In genomic region chr17:21733049-21733448, GRCm38 (mm10) we compare ENCODE assay signal across 8 mouse cellular contexts. TPM values are rescaled to one million over a fixed set of nuclear protein-coding genes. Genes with fewer than 3 reads are reported as not detected.
A peak's percentile ranks its signal among the peaks of the same experiment; 100 is the strongest.
DNase-seq lines count a peak whose midpoint lies in the region; ATAC-seq and TF ChIP-seq lines count a peak whose summit lies in the region.

No protein-coding gene starts in this region.

- peak overlapping the region; percentile 65 for H3K4me2 ChIP-seq in hindbrain, postnatal 0 days (ENCODE audit: low read depth, low read length)
- peak overlapping the region; percentile 46 for H3K4me2 ChIP-seq in midbrain, embryonic 15.5 days

- no peaks in the 10 kb centered on the region for H3K4me1 ChIP-seq in kidney, adult 2 months (ENCODE audit: control insufficient read depth, insufficient read depth, low read length)
- peaks cover 4% of the 10 kb centered on the region for H3K4me1 ChIP-seq in embryonic facial prominence, embryonic 10.5 days
- H3K4me1 ChIP-seq in hindbrain, postnatal 0 days (ENCODE audit: insufficient read depth, low read length), result peaks cover 9% of the 10 kb centered on the region; the same call in 1 of the 2 replicates
- peaks cover 14% of the 10 kb centered on the region for H3K4me1 ChIP-seq in midbrain, embryonic 15.5 days

- no peak for ATAC-seq in hindbrain, postnatal 0 days
- peak; percentile 66 for ATAC-seq in midbrain, embryonic 15.5 days (replicated peaks)
- no peak for ATAC-seq in frontal cortex, adult (ENCODE audit: low TSS enrichment)

- 78% methylated on average over 4 of the region's 4 CpGs for WGBS in kidney, adult 2 months
- 80% methylated on average over 4 of the region's 4 CpGs for WGBS in embryonic facial prominence, embryonic 10.5 days
- 87% methylated on average over 4 of the region's 4 CpGs for WGBS in hindbrain, postnatal 0 days
- WGBS in midbrain, embryonic 15.5 days, result 82% methylated on average over 4 of the region's 4 CpGs

- TF ChIP-seq POLR2A in kidney, adult 2 months (IDR thresholded peaks at IDR 0.05; ENCODE audit: low read depth, low read length), result no peak

- H3K9me3 ChIP-seq in embryonic facial prominence, embryonic 10.5 days, result no peaks in the 10 kb centered on the region
- no peaks in the 10 kb centered on the region for H3K9me3 ChIP-seq in hindbrain, postnatal 0 days (ENCODE audit: low read length)
- no peaks in the 10 kb centered on the region for H3K9me3 ChIP-seq in midbrain, embryonic 15.5 days

- H3K4me3 ChIP-seq in kidney, adult 2 months (ENCODE audit: insufficient read depth, low read depth, low read length), result peak overlapping the region; percentile 100; the same call in 1 of the 2 replicates
- H3K4me3 ChIP-seq in embryonic facial prominence, embryonic 10.5 days, result peak overlapping the region; percentile 76
- peak overlapping the region; percentile 75 for H3K4me3 ChIP-seq in hindbrain, postnatal 0 days (ENCODE audit: low read length)
- peak overlapping the region; percentile 91 for H3K4me3 ChIP-seq in midbrain, embryonic 15.5 days

- no peaks in the 10 kb centered on the region for H3K27me3 ChIP-seq in kidney, adult 2 months (replicated peaks; ENCODE audit: control insufficient read depth, insufficient read depth, low read length)
- H3K27me3 ChIP-seq in embryonic facial prominence, embryonic 10.5 days (replicated peaks; ENCODE audit: low read depth, poor library complexity, severe bottlenecking), result no peaks in the 10 kb centered on the region
- H3K27me3 ChIP-seq in hindbrain, postnatal 0 days (ENCODE audit: insufficient read depth, low read length), result no peaks in the 10 kb centered on the region
- no peaks in the 10 kb centered on the region for H3K27me3 ChIP-seq in midbrain, embryonic 15.5 days (replicated peaks)

- H3K36me3 ChIP-seq in kidney, adult 2 months (ENCODE audit: control insufficient read depth, insufficient read depth, low read length), result 0 out of 2 replicates have a peak, but pooled peaks cover 2% of the 10 kb centered on the region
- peaks cover 17% of the 10 kb centered on the region for H3K36me3 ChIP-seq in embryonic facial prominence, embryonic 10.5 days (replicated peaks)
- H3K36me3 ChIP-seq in hindbrain, postnatal 0 days (ENCODE audit: insufficient read depth, low read length), result peaks cover 4% of the 10 kb centered on the region; the same call in 1 of the 2 replicates
- 0 out of 2 replicates have a peak, but pooled peaks cover 3% of the 10 kb centered on the region for H3K36me3 ChIP-seq in midbrain, embryonic 15.5 days (replicated peaks)

- peak overlapping the region; percentile 81 for H3K9ac ChIP-seq in hindbrain, postnatal 0 days (replicated peaks; ENCODE audit: low read length)
- peak overlapping the region; percentile 85; the same call in 1 of the 2 replicates for H3K9ac ChIP-seq in midbrain, embryonic 15.5 days

- DNase-seq in kidney, adult 2 months, result no peak
- DNase-seq in kidney, adult 8-10 months, result no peak
- DNase-seq in embryonic facial prominence, embryonic 10.5 days (ENCODE audit: low spot score), result no peak
- no peak for DNase-seq in hindbrain, postnatal 0 days (ENCODE audit: low spot score)
- DNase-seq in frontal cortex, postnatal 25 days (ENCODE audit: low spot score in 2 of 2), result no peak
- no peak for DNase-seq in ovary, postnatal 10 days (ENCODE audit: low spot score)

- TF ChIP-seq CTCF in kidney, adult 2 months (conservative IDR thresholded peaks at IDR 0.05; ENCODE audit: insufficient read depth, insufficient read length, low read depth, low read length), result no peak
- no peak for TF ChIP-seq CTCF in hindbrain, postnatal 0 days (IDR thresholded peaks at IDR 0.05; ENCODE audit: low read depth)

- peak overlapping the region; percentile 56; the same call in 1 of the 2 replicates for H3K27ac ChIP-seq in kidney, adult 2 months (ENCODE audit: insufficient read depth, low read depth, low read length)
- peak overlapping the region; percentile 91 for H3K27ac ChIP-seq in embryonic facial prominence, embryonic 10.5 days (replicated peaks)
- peak overlapping the region; percentile 85; the same call in 1 of the 2 replicates for H3K27ac ChIP-seq in hindbrain, postnatal 0 days
- peak overlapping the region; percentile 87 for H3K27ac ChIP-seq in midbrain, embryonic 15.5 days

RNA-seq across cellular contexts. Expression of gene Zfp229, which starts 2.5 kb away (rescaled TPM):
- polyA plus RNA-seq in kidney, adult 2 months (2012; rRNA removed), result 1.9 TPM in 2 replicates
- polyA plus RNA-seq in embryonic facial prominence, embryonic 10.5 days (2016; fragmentation: Nextera tagmentation; extraction: Ambion mirVana), result 6.1 and 7.7 TPM in 2 replicates
- 6.5 and 9.0 TPM in 2 replicates for total RNA-seq in hindbrain, postnatal 0 days (2014; rRNA removed)
- 6.8 and 12.6 TPM in 2 replicates for polyA plus RNA-seq in hindbrain, postnatal 0 days (2015; fragmentation: Nextera tagmentation; extraction: Ambion mirVana)
- 10.0 and 10.7 TPM in 2 replicates for polyA plus RNA-seq in midbrain, embryonic 15.5 days (2015; fragmentation: Nextera tagmentation; extraction: Ambion mirVana)

RNA-seq across cellular contexts. Expression of gene Zfp760, which starts 25.5 kb away (rescaled TPM):
- 0.69 and 1.0 TPM in 2 replicates for polyA plus RNA-seq in kidney, adult 2 months (2012; rRNA removed)
- 19.7 and 20.2 TPM in 2 replicates for polyA plus RNA-seq in embryonic facial prominence, embryonic 10.5 days (2016; fragmentation: Nextera tagmentation; extraction: Ambion mirVana)
- 3.7 and 4.6 TPM in 2 replicates for total RNA-seq in hindbrain, postnatal 0 days (2014; rRNA removed)
- 4.7 and 5.6 TPM in 2 replicates for polyA plus RNA-seq in hindbrain, postnatal 0 days (2015; fragmentation: Nextera tagmentation; extraction: Ambion mirVana)
- 11.5 and 12.1 TPM in 2 replicates for polyA plus RNA-seq in midbrain, embryonic 15.5 days (2015; fragmentation: Nextera tagmentation; extraction: Ambion mirVana)

RNA-seq across cellular contexts. Expression of gene Gm10226, which starts 41.4 kb away (rescaled TPM):
- not detected in 2 replicates for polyA plus RNA-seq in kidney, adult 2 months (2012; rRNA removed)
- polyA plus RNA-seq in embryonic facial prominence, embryonic 10.5 days (2016; fragmentation: Nextera tagmentation; extraction: Ambion mirVana), result 5.7 and 9.0 TPM in 2 replicates
- total RNA-seq in hindbrain, postnatal 0 days (2014; rRNA removed), result not detected in 2 replicates
- 5.5 and 6.9 TPM in 2 replicates for polyA plus RNA-seq in hindbrain, postnatal 0 days (2015; fragmentation: Nextera tagmentation; extraction: Ambion mirVana)
- 17.8 and 20.0 TPM in 2 replicates for polyA plus RNA-seq in midbrain, embryonic 15.5 days (2015; fragmentation: Nextera tagmentation; extraction: Ambion mirVana)
